Mouse (Mus musculus) lung, postnatal 14 days (tissue): ENCODE results near the gene Hmces.
"Not testable (repeated sequence)": the region's sequence is repeated elsewhere in the genome, so short reads cannot be mapped to it uniquely, and the experiment has no call there.

Source experiments
- DNase-seq: peaks from one replicate; pipeline ENCODE4 v3.0.0; 2021

Hmces gene

GRCm38 (mm10) chr6:87915939-87916338 is 2.2 kb downstream of the Hmces start:
- DNase-seq: no peak

- no peak for DNase-seq
These were observed 7.5 kb downstream of the Hmces start for GRCm38 (mm10) chr6:87921201-87921600.

GRCm38 (mm10) chr6:87923624-87924023 is 9.9 kb downstream of the Hmces start:
- DNase-seq: no peak

- peak; percentile 13 for DNase-seq
These were observed 21.3 kb downstream of the Hmces start for GRCm38 (mm10) chr6:87935037-87935436.

GRCm38 (mm10) chr6:87937178-87937788 is 23.5 kb downstream of the Hmces start:
- peak; percentile 3 for DNase-seq

GRCm38 (mm10) chr6:87938941-87939340 is 25.2 kb downstream of the Hmces start:
- DNase-seq: no peak

GRCm38 (mm10) chr6:87942179-87942578 is 28.4 kb downstream of the Hmces start:
- no peak for DNase-seq

- DNase-seq: not testable (repeated sequence)
These were observed 48.7 kb downstream of the Hmces start for GRCm38 (mm10) chr6:87962457-87962856.

GRCm38 (mm10) chr6:87970041-87970440 is 56.3 kb downstream of the Hmces start:
- DNase-seq: no peak

GRCm38 (mm10) chr6:87979728-87980127 is 66.0 kb downstream of the Hmces start:
- no peak for DNase-seq

- peak; percentile 73 for DNase-seq
These were observed 66.8 kb downstream of the Hmces start for GRCm38 (mm10) chr6:87980374-87981029.

GRCm38 (mm10) chr6:87981030-87981485 is 67.3 kb downstream of the Hmces start:
- DNase-seq: peak; percentile 32

- peak; percentile 75 for DNase-seq
These were observed 68.0 kb downstream of the Hmces start, which contains the start of gene H1fx for GRCm38 (mm10) chr6:87981547-87982256. H1fx (minus strand) TSS chr6:87981637.

GRCm38 (mm10) chr6:87982506-87982905 is 68.8 kb downstream of the Hmces start:
- no peak for DNase-seq
